Mouse (Mus musculus): ENCODE measurements around the gene Gtf2h4. TPM values are rescaled to one million over a fixed set of nuclear protein-coding genes. Genes with fewer than 3 reads are reported as not detected.
A peak's percentile ranks its signal among the peaks of the same experiment; 100 is the strongest.

Gtf2h4 gene
- 53.6 and 58.2 TPM in 2 replicates for polyA plus RNA-seq (2016; fragmentation: Nextera tagmentation; extraction: Ambion mirVana)

DNA sequence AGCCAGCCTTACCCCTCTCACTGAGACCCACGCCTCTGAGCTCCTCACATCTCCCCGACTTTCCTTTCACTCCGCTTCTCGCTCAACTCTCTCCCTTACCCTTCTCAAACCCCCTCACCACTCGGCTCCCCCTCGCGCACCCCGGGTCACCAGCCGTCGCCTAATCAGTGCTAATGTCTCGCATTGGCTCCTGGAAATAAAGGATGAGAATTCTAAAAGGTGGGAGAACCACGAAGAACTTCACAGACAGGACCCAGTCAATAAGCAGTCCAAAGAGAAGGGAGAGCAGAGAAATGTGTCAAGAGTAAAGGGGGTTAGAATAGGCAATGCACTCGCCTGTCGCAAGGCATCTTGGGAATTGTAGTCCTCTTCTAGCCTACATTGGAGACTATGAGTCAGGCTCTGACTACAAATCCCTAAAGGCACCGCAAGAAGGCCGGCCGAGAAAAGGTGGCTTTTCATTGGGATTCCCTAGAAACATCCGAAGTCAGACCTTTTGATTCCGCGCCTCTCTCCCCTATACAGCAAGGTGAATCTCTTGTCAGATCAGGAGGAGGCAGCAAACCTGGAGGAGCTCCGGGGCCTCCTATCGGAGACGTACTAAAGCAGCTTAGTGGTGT lies at the start of gene Gtf2h4:
TSS of gene Gtf2h4 (minus strand) at position 324 of the 620 bp plus-strand sequence.
- 3% methylated on average over 23 of the region's 23 CpGs for WGBS

DNA sequence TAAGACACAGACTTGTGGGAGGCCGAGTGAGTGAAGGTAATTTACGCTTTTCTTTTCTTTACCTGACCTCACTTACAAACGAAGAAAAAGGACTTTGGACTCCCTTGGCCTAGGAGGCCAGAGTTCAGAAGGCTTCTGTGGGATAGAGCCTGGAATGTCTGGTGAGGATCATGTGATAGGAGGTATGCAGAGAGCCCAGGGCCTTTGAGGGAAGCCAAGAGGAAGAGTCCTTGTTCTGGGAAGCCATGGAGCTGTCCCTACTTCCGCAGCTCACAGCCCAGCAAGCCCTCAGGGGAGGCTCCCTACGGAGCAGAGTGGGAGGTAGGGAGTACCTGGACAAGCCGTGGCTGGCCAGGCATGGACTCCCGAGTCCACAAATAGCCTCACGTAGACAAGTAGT lies 48.1 kb upstream of the Gtf2h4 start:
- no peaks in the 10 kb centered on the region for H3K36me3 ChIP-seq
- no peak overlapping the region for H3K9ac ChIP-seq (replicated peaks)
- no peak overlapping the region for H3K4me2 ChIP-seq
- peaks cover 26% of the 10 kb centered on the region for H3K27me3 ChIP-seq
- H3K4me3 ChIP-seq (replicated peaks), result no peak overlapping the region
- 62% methylated on average over 8 of the region's 8 CpGs for WGBS
- H3K9me3 ChIP-seq, result no peaks in the 10 kb centered on the region
- peaks cover 12% of the 10 kb centered on the region for H3K4me1 ChIP-seq (replicated peaks)
- no peak for ATAC-seq (ENCODE audit: insufficient number of reproducible peaks, insufficient read depth, low FRiP score, low TSS enrichment, low read depth)
- H3K27ac ChIP-seq, result no peak overlapping the region

More for the DNA sequence above, at the start of gene Gtf2h4:
- Histone ChIP-seq H3K27me3 (no peaks in the 10 kb centered on the region), H3K4me2 (peak within 1 kb of the TSS; percentile 91), H3K36me3 (peaks cover 24% of the 10 kb centered on the region; the same call in 1 of the 2 replicates), H3K27ac (peak within 1 kb of the TSS; percentile 35; the same call in 1 of the 2 replicates), H3K4me1 (replicated peaks) (peaks cover 8% of the 10 kb centered on the region), H3K9me3 (no peaks in the 10 kb centered on the region), H3K9ac (replicated peaks) (peak within 1 kb of the TSS; percentile 81), H3K4me3 (replicated peaks) (peak within 1 kb of the TSS; percentile 72)
- ATAC-seq (ENCODE audit: insufficient number of reproducible peaks, insufficient read depth, low FRiP score, low TSS enrichment, low read depth), result peak; percentile 93

DNA sequence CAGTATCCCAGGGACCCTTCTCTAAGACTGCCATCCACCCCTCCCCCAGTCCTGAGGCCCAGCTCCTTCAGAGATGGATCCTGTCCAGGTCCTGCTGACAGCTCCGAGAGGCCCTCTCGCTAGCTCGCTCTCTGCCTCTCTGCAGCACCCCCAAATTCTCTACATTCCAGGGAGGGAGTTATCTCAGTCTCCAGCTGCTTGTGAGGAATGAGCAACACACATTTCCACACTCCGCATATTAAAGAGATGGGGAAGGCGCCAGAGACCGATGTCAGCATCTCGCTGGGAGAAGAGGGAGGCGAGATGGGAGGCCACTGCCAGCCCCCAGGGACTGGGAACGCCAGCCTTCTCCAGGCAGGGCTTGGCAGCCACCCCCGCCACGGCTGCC lies 46.8 kb upstream of the Gtf2h4 start:
- Histone ChIP-seq H3K4me1 (replicated peaks) (peaks cover 12% of the 10 kb centered on the region), H3K4me3 (replicated peaks) (peak overlapping the region; percentile 6; the same call in 1 of the 2 replicates), H3K27ac (no peak overlapping the region; the same call in 1 of the 2 replicates), H3K9ac (replicated peaks) (peak overlapping the region; percentile 42; the same call in 1 of the 2 replicates), H3K27me3 (peaks cover 21% of the 10 kb centered on the region), H3K9me3 (no peaks in the 10 kb centered on the region), H3K4me2 (peak overlapping the region; percentile 44), H3K36me3 (no peaks in the 10 kb centered on the region)
- peak; percentile 55; the same call in 1 of the 2 replicates for ATAC-seq (ENCODE audit: insufficient number of reproducible peaks, insufficient read depth, low FRiP score, low TSS enrichment, low read depth)
- WGBS, result 4% methylated on average over 11 of the region's 11 CpGs

DNA sequence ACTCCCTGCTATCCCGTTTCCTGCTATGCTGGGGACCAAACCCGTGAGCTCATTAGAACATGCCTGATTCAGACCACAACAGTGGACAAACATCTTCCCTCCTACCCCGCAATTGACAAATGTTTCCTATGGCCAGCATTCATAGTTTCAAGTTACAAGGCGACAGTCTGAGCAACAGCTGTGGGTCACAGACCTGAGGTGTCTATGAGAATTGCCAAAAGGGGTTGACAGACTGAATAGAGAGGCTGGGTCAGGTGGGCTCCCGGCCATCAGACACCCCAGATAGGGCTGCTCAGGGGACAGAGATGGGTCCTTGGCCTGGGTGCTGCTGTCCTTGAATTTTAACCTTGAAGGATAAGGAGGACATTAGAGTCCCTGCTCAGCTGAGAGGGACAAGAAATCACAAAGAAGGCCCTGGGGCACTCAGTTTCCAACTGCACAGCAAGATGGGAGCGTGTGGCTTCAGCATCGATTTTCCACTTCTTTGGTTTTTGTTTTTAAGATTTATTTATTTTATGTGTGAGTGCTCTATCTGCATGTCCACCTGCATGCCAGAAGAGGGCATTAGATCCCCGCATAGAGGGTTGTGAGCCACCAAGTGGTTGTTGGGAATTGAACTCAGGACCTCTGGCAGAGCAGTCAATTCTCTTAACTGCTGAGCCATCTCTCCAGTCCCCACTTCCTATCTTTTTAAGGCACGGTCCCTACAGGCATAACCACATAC lies 46.2 kb upstream of the Gtf2h4 start:
- Histone ChIP-seq H3K36me3 (no peaks in the 10 kb centered on the region), H3K4me3 (replicated peaks) (no peak overlapping the region; the same call in 1 of the 2 replicates), H3K4me1 (replicated peaks) (peaks cover 12% of the 10 kb centered on the region), H3K27me3 (peaks cover 15% of the 10 kb centered on the region), H3K27ac (no peak overlapping the region; the same call in 1 of the 2 replicates), H3K4me2 (peak overlapping the region; percentile 44; the same call in 1 of the 2 replicates), H3K9me3 (no peaks in the 10 kb centered on the region), H3K9ac (replicated peaks) (peak overlapping the region; percentile 42; the same call in 1 of the 2 replicates)
- 45% methylated on average over 9 of the region's 9 CpGs for WGBS
- ATAC-seq (ENCODE audit: insufficient number of reproducible peaks, insufficient read depth, low FRiP score, low TSS enrichment, low read depth), result no peak

DNA sequence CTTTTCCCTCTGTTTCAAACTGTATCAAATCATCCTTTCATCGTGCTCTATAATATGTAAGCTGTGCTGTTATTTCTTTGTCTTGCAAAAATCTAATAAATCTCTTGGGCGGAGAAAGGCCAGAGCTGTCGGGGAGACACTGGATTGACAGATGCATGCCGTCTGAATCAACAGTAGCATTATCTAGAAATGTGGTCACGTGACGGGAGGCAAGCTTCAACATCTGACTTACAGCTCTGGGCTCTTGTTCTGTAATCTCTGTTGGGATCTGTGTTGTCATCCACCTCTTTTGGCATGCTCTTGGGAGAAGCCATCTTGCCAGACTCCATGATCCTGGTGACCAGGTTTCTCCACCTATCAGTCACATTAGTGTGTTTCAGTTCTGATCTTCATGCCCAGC lies 43.5 kb upstream of the Gtf2h4 start:
- H3K4me3 ChIP-seq (replicated peaks), result no peak overlapping the region
- WGBS, result 88% methylated on average over 6 of the region's 6 CpGs
- no peaks in the 10 kb centered on the region for H3K36me3 ChIP-seq
- H3K4me1 ChIP-seq (replicated peaks), result peaks cover 12% of the 10 kb centered on the region
- H3K9me3 ChIP-seq, result no peaks in the 10 kb centered on the region
- no peak for ATAC-seq (ENCODE audit: insufficient number of reproducible peaks, insufficient read depth, low FRiP score, low TSS enrichment, low read depth)
- H3K27me3 ChIP-seq, result no peaks in the 10 kb centered on the region
- no peak overlapping the region for H3K9ac ChIP-seq (replicated peaks)
- H3K27ac ChIP-seq, result no peak overlapping the region
- H3K4me2 ChIP-seq, result no peak overlapping the region

DNA sequence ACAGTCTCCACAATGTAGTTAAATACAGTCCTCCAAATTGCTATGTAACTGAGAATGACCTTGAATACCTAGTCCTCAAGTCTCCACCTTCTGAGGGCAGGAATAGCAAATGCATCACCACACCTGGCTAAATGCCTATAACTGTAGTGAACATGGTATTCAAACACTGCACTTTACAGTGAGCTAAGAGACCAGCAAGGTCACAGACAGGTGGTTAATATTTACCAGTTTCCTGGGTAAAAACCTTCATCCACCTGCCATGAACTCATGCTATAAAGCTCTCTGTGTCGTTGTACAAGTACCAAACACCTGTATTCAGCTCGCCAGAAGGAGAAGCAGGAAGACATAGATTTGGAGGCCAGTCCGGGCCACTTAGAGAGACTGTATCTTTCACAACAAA lies 42.6 kb upstream of the Gtf2h4 start:
- Histone ChIP-seq H3K4me1 (replicated peaks) (peaks cover 12% of the 10 kb centered on the region), H3K4me3 (replicated peaks) (no peak overlapping the region), H3K4me2 (no peak overlapping the region), H3K27ac (no peak overlapping the region), H3K36me3 (no peaks in the 10 kb centered on the region), H3K9ac (replicated peaks) (no peak overlapping the region), H3K9me3 (no peaks in the 10 kb centered on the region), H3K27me3 (no peaks in the 10 kb centered on the region)
- no peak for ATAC-seq (ENCODE audit: insufficient number of reproducible peaks, insufficient read depth, low FRiP score, low TSS enrichment, low read depth)
- WGBS, result 80% methylated on average over 3 of the region's 3 CpGs

DNA sequence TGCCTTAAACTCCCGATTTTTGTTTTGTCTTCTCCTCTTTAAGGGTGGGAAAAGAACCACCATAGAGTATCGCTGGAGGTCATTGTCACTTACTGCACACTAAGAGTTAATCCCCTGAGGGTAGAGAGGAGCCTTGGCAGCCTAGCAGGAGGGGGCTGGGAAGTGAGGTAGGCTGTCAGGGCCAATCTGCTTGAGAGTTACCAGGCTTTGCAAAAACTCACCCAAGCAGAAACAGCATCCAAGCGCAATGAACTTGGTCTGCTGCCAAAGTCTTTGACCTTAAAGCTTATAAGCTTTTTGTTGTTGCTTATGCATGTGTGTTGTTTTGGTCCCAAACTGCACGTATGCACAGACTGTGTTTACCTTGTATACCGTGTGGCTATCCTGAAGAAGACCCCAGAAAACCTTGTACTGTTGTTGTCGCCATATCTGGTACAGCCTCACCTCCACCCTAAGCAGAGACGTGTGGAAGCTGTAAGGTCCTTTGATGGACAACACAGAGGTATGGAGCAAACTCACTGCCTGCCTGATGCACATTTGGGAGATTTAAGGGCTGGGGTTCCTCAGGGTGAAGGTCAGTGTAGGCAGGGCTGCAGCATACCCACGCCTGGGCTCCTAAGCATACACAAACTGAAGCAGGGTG lies 37.3 kb upstream of the Gtf2h4 start:
- H3K27ac ChIP-seq, result no peak overlapping the region
- no peak overlapping the region for H3K4me2 ChIP-seq
- WGBS, result 43% methylated on average over 8 of the region's 8 CpGs
- no peaks in the 10 kb centered on the region for H3K27me3 ChIP-seq
- ATAC-seq (ENCODE audit: insufficient number of reproducible peaks, insufficient read depth, low FRiP score, low TSS enrichment, low read depth), result peak; percentile 26; the same call in 1 of the 2 replicates
- no peak overlapping the region for H3K9ac ChIP-seq (replicated peaks)
- H3K9me3 ChIP-seq, result no peaks in the 10 kb centered on the region
- H3K4me3 ChIP-seq (replicated peaks), result no peak overlapping the region
- H3K36me3 ChIP-seq, result no peaks in the 10 kb centered on the region
- peaks cover 11% of the 10 kb centered on the region for H3K4me1 ChIP-seq (replicated peaks)

DNA sequence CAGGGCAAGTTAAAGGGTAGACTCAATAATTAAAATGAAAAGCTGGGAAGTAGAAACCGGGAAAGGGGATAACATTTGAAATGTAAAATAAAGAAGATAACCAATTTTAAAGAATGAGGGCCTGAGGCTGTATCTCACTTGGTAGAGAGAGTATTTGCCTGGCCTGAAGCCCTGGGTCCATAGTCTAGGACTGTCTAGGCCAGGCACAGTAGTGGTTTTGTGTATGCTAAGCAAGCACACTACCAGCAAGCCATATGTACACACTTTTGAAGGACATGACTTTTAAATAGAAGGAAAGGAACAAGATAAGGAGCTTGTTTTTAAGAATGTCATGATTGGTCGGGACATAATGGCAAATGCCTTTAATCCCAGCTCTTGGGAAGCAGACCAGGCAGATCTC lies 35.1 kb upstream of the Gtf2h4 start:
- WGBS, result 78% methylated on average over 2 of the region's 2 CpGs
- H3K9ac ChIP-seq (replicated peaks), result no peak overlapping the region
- ATAC-seq (ENCODE audit: insufficient number of reproducible peaks, insufficient read depth, low FRiP score, low TSS enrichment, low read depth), result no peak
- no peaks in the 10 kb centered on the region for H3K9me3 ChIP-seq
- peaks cover 28% of the 10 kb centered on the region for H3K4me1 ChIP-seq (replicated peaks)
- H3K4me2 ChIP-seq, result no peak overlapping the region
- no peaks in the 10 kb centered on the region for H3K27me3 ChIP-seq
- no peaks in the 10 kb centered on the region for H3K36me3 ChIP-seq
- no peak overlapping the region for H3K27ac ChIP-seq
- H3K4me3 ChIP-seq (replicated peaks), result no peak overlapping the region

DNA sequence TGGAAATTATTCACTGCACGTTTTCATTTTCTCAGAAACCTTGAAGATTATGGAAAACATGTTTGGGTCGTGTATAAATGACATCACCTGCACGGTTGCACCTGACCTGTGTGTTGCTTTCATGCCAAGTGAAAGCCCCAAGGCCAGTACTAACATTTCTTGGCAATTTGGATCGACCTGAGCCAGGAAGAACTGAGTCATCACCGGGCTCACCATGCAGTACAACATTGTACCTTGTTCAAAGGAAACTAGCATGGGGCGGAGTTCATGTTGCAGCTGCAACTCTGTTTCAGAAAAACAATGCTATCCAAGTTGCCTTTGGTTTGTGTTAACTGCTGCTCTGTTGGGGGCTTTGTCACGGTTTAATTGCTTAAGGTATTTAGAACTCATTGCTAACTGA lies 34.4 kb upstream of the Gtf2h4 start:
- Histone ChIP-seq H3K4me1 (replicated peaks) (peaks cover 32% of the 10 kb centered on the region), H3K9ac (replicated peaks) (no peak overlapping the region), H3K36me3 (no peaks in the 10 kb centered on the region), H3K4me2 (no peak overlapping the region), H3K9me3 (no peaks in the 10 kb centered on the region), H3K27ac (no peak overlapping the region), H3K27me3 (no peaks in the 10 kb centered on the region), H3K4me3 (replicated peaks) (no peak overlapping the region)
- ATAC-seq (ENCODE audit: insufficient number of reproducible peaks, insufficient read depth, low FRiP score, low TSS enrichment, low read depth), result no peak
- WGBS, result 63% methylated on average over 7 of the region's 7 CpGs

DNA sequence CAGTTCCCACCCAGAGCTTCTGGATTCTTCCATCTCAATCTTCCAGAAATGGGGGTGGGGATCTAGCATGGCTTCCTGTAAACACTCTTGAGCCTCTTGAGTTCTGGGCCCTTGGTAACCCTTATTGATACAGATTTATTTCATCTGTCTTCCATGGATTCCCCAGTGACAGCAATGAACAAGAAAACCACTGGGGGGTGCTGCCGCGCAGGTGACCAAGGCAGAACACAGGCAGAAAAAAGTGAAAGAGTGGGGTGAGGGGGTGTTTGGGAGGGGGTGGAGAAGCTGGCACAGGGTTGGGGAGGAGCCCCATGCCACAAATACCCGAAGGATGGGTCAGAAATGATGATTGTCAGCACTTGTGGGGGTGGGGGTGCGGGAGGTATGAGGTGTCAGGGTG lies 32.3 kb upstream of the Gtf2h4 start:
- H3K4me1 ChIP-seq (replicated peaks), result peaks cover 49% of the 10 kb centered on the region
- no peak overlapping the region for H3K27ac ChIP-seq
- peaks cover 18% of the 10 kb centered on the region for H3K27me3 ChIP-seq
- no peaks in the 10 kb centered on the region for H3K36me3 ChIP-seq
- no peak overlapping the region for H3K4me2 ChIP-seq
- no peak overlapping the region for H3K9ac ChIP-seq (replicated peaks)
- WGBS, result 16% methylated on average over 4 of the region's 4 CpGs
- no peak for ATAC-seq (ENCODE audit: insufficient number of reproducible peaks, insufficient read depth, low FRiP score, low TSS enrichment, low read depth)
- no peak overlapping the region for H3K4me3 ChIP-seq (replicated peaks)
- H3K9me3 ChIP-seq, result no peaks in the 10 kb centered on the region

Measured in limb, embryonic 12.5 days (tissue).